Mouse (Mus musculus) embryo, embryonic 11 days (tissue): ENCODE data around the gene Kcnh1.

ENCODE experiments used
- DNase-seq: peaks from one replicate; pipeline ENCODE4 v3.0.0-alpha.2; 2015

The Kcnh1 gene

DNA sequence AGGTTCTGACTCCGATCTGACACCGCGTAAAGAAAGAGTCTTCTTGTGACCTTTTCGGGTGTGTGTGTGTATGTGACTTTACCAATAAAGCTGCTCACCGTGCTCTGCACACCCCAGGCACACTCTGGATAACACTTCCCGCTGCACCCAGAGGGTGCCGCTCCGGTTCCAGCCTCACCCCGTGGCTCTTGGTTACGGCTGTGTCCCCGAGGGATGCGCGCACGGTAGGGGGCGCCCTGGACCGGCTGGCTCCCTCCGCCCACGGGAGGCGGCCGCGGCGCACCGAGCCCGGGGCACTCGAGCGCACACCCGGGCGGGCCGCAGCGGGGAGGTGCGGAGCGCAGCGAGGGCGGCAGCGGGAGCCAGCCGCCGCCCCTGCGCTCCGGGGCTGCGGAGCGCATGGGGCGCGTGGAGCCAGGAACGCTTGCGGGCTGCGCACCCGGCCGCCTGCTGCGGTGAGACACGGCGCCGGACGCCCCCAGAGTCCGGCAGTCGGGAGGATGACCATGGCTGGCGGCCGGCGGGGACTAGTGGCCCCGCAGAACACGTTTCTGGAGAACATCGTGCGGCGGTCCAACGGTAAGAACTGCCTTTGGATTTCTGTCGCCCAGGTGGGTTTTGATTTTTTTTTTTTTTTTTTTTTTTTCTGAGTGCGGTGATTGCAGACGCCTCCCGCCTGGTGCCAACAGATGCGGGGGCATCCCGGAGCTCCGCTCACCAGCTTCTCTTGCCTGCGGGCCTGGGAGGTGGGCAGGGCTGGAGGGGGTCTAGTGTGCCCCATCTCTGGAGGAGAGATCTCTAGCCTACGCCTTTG lies at the start of gene Kcnh1:
Gene Kcnh1 (plus strand): TSS at position 267 of the 814 bp plus-strand sequence.
- peak; percentile 90 for DNase-seq

DNA sequence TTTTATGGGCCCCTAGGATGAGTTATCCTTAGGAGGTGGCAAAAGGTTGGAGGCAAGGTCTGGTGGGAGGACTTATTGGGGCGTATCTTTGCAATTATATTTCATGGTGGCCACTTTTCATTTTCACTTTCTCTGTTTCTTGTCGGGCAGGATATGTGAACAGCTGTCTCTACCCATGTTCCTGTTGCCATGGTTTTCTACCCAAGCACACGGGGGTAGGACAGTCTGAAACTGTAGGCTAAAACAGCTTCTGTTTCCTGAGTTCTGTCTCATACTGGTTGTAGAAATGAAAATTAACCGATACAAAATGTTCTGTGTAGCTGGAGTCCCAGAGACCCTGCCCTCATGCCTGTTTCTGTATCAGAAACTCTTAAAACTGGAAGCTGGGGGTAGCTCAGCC lies 39.4 kb upstream of the Kcnh1 start:
- no peak for DNase-seq

DNA sequence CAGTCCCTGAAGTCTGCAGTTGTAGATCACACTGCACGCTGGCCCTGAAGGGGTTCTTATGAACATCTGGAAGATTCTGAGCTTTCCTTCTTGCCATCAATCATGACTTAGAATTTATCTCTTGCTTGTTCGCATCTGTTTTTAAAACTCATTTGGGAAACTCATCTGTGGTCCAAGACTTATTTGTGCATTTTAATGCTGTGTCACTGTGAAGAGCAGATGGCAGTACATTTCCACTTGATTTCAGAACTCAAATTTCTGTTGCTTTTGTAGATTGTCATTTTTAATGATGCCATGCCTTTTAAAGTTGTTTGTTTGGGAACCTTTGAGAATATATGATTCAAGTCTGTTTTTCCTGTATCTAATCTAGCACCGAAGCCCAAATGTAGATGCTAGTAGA lies 19.1 kb upstream of the Kcnh1 start:
- no peak for DNase-seq

DNA sequence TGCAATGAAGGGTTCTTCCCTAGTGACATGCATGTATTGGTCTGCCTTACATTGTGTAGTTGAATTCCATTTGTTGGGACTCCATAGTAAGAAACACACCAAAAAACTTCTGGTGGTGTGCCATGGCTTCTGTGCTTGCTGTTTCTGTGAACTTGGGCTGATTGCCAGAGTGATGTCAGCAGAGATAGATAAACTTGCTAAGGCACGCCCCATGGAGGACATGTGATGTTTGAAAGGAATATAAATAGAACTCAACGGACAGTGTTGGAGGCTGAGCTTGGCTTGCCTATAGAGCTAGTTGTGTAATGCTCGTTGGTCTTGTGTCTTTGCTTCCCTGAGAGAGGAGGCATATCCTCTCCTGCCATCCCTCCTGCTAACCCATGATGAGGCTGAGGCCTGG lies 10.7 kb upstream of the Kcnh1 start:
- DNase-seq, result no peak

DNA sequence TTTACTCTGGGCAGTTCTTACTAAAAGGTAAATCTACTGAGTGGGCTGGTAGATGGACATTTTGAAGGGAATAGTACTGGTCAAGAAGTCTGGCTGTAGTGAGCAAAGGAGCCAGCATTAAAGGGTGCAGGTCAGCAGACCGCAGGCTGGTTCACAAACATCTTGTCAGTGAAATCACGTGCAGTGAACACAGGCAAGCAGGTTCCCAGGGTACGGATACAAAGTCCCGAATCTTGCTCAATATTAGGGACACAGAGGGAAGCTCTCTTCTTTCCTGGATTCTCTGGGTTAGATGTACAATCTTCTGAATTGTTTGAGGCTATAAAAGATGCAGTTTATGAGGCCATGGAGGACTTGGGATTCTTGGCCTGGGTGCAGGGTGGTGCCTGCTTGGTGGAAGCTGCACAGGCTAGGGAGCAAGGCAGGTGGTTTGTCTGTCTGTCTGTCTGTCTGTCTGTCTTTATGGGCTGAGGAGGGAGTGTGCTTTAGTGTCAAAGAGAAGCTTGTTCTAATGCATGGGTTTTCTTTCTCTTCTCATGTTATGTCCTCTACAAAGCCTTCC lies 8.8 kb upstream of the Kcnh1 start:
- no peak for DNase-seq

DNA sequence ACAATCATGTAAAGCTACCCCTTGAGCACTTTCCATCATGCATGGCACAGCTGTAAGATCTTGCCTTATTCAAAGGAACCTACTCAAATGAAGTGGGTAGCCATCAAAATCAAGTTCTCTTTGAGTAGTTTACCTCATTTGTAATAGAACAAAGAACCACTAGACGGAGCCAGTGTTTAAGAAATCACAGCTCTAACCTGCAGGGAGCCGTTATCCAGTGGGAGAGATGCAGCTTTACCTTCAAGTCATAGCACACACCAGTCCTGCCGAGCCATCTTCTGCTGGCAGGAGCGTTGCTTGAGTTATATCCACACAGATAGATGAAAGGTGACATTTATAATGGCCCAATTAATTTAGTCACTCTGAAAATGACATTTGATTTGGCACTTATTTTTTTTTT lies 1.5 kb upstream of the Kcnh1 start:
- peak; percentile 69 for DNase-seq

DNA sequence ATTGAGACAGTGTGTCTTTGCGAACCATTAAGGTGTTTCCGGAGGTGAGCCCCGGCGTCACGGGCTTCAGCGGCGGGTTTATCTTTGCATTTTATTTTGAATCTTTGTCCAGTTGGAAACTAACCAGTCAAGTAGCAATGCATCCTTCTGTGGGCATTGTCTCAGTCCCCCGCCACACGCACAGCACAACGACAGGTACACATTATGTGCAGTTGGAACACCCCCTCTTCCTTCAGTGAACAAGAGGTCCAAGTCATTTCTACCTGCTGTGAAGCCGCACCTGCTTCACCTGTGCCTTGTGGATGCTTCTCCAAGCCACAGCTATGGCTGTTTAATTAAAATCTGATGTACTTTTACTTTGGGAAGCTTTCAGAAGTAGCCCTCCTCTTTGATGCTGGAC lies 803 bp upstream of the Kcnh1 start:
- DNase-seq, result no peak

DNA sequence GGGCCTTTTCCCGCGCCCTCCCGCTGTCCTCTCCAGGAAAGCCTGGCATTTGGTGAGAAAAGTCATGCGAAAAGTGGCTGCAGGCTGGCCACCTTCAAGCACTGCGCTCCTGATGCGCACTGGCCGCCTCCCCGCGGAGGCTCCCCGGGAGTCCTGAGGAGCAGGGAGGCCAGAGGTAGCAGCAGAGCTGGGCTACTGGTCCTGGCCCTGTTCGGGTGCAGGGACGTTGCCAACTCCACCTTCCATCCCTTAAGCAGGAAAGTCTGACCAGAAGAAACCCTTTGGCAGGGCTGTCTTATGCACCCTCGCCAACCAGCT lies 707 bp downstream of the Kcnh1 start:
- peak; percentile 13 for DNase-seq

DNA sequence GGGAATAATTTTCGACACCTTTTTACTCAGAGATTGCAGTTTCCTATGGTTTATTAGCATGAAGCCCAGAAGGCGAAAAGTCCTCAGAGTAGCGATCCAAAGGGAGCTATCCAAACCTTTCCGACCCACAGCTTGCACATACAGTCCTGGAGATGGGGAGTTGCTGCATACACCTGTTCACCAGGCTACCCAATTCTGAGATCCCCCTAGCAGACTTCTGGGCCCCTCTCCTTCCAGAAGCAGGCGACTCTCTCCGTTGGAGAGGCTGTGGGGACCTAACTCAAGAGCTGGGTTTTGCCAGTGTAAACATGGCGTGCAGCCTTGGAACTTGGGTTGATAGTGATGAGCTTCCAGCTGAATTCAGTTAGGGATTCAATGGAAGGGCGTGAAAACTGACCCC lies 1.3 kb downstream of the Kcnh1 start:
- DNase-seq, result no peak

DNA sequence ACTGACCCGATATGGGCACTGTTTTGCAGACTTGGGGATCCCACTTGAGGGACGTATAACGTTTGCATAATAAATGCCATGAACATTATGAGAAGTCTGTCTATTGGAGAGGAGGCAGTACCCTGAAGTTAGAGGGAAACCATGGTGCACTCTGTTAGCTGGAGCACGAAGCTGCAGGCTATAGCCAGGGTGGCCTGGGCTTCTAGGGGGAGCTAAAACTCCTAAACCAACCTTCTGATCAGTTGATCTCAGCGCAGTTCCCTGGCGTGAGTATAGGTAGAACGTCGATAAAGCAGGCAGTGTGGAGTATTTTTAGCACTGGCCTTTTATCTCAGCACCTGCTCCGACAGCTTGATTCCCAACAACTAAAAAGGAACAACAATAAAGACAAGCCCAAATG lies 2.1 kb downstream of the Kcnh1 start:
- DNase-seq, result no peak

DNA sequence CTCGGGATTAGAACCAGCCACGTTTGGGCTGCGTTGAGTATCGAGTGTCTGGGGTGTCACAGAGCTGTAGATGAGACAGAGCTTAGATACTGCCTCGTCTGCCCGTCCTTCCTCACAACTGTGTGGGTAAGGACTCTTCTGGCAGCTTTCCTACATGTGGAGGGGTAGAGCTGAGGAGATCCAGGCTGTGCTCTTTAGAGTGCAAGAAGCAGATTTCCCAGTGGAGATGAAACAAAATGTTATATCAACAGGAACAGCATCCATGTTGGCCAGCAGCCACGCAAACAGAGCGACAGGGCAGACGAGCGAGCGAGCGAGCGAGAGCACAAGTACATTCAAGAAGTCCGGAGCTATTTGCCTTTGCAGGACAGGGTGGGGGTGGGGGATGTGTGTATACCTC lies 3.1 kb downstream of the Kcnh1 start:
- no peak for DNase-seq

DNA sequence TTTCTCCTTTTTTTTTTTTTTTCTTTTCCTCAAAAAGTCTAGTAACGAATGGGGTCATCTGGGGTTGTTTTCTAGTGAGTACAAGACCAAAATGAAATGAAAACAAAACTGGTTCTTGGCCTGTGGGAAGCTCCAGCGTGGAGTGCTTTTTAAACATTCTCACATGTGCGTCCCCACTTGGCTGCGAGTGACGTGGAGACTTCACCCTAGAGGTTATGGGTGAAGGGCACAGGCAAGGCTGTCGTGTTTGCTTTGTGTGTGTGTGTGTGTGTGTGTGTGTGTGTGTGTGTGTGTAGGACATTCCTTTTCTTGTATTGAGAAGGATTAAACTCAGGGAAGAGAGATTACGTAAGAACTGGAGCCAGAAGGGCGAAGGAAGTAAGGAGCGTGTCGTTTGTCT lies 6.9 kb downstream of the Kcnh1 start:
- DNase-seq, result no peak

DNA sequence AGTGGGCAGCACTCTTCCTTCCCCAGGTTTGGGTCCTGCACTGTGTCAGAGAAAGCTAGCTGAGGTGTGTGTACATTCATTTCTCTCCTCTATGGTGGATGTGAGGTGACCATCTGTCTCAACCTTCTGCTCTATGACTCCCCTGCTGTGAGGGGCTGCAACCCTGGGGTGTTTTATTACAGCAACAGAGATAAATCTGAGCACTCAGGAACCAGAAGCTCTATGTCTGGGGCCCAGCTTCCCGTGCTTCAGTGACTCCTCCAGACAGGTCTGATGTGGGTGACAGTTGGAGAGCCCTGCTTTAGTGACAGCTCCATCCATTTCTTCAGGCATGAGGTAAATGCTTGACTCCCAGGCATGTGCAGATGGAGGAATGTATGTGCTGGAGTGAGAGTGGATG lies 12.4 kb downstream of the Kcnh1 start:
- DNase-seq, result no peak

DNA sequence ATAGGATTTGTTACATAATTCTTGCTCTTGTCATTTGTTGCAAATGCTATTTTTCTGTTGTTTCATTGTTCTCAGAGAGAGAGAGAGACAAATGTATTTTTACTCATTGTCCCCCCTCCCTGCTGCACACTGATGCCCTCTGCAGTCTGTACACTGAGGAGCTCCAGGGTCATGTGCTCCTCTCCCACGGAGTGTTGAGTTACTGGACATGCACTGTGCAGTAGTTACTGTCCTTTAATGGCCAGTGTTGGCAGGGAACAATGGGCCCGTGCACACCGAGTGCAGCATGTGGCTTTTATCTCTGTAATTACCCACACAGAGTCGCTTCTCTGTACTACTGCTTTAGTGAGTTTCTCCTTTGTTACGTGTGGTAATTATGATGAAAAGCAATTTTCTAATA lies 17.4 kb downstream of the Kcnh1 start:
- DNase-seq, result no peak

DNA sequence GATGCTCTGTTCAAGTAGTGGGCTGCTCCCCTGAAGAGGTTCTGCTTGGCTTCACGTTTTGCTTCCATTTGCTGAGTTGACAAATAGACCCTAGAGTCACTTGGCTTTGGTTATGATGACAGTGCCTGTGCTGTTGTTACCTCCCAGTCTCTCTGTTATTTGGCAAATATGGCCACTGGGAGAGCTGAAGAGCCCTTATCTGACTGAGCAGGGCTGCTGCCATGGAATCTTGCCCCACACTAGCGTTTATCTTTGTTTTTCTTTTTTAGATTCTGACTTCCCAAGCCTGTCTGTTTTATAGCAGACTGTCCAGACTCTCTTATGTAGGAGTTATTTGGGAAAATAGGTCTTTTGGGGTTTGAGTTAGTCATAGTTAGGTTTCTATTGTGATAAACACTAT lies 21.9 kb downstream of the Kcnh1 start:
- no peak for DNase-seq

DNA sequence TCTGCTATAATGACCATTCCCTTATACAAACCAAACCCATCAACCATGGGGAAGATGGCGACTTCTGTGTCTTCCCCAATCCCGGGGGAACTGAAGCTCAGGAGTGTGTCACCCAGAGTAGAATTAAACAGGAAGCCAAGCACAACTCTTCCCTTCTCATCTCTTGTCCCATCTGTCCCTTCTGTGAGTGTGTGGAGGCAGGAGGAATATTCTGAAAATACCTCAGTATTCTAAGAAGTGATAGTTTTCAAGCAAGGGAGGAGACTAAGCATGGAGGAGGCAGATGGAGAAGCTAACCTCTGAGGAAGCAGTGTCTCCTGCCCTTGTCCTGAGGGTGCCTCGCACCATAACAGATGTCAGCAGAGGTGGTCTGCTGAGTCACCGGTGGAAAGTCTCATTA lies 24.1 kb downstream of the Kcnh1 start:
- DNase-seq, result no peak

DNA sequence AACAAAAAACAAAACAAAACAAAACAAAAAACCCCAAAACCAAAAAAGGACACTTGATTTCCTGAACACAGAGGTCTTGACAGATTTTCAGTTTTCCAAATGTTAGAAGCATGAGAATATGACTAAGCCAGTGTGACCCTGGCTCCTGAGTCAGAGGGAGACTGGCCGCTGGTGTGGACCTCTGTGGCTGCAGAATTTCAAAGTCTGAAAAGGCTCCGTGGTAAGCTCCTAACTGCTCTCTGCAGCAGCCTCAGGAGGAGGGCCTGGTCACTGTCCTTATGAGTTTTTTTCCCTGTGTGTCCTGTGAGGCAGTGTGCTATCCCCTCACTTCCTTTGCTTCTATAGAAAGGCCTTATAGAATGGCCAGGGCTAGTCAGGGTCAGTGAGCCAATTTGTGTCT lies 29.6 kb downstream of the Kcnh1 start:
- no peak for DNase-seq

DNA sequence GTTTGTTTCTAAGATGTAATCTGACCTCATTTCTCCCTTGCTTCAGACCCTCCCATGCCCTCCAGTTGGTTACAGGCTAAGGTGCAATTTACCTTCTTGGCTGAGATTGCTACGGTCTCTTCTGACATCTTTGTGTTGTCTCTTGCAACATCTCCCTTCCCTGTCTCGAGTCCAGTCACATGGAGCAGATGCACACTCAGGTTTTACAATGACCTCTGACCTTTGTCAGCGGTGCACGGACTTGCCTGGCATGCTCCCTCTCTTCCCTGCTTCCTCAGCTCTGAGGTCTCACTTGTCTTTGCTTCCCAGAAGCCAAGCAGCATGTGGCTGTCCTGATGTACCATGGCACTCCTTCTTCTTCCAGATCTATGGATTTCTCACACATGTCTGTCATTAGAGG lies 33.6 kb downstream of the Kcnh1 start:
- peak; percentile 13 for DNase-seq

DNA sequence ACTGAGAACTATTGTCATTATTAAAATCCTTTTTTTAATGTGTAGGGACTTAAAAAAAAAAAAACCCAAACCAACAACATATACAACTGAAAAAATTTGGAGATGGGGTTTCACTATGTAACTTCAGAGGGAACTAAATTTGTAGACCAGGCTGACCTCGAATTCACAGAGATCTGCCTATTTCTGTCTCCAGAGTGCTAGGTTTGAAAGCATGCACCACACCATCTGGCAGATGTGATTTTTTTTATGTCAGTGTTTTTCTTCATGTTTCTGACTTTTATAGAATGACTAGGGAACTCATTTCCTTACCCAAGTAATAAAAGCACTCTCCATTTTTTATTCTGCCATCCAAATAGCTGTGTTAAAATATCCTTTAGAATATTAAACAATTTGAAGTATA lies 42.1 kb downstream of the Kcnh1 start:
- DNase-seq, result no peak

DNA sequence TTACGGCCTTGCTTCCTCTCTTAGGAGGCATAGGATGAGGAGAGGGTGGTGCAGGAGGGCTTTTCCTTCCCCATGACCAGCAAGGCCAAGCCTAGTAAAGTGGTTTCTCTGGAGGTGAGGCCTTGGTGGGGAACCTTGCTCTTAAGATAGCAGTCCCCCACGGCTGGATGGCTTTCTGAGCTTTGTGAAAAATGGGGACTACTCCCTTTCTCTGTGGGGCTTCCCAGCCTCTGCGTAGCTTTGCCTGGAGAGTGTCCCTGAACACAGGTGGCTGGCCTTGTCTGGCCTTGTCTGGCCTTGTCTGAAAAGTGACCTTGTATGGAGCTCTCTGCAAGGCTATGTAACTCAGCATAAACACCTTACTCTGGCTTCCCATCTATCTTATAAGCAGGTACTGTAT lies 56.3 kb downstream of the Kcnh1 start:
- no peak for DNase-seq

DNA sequence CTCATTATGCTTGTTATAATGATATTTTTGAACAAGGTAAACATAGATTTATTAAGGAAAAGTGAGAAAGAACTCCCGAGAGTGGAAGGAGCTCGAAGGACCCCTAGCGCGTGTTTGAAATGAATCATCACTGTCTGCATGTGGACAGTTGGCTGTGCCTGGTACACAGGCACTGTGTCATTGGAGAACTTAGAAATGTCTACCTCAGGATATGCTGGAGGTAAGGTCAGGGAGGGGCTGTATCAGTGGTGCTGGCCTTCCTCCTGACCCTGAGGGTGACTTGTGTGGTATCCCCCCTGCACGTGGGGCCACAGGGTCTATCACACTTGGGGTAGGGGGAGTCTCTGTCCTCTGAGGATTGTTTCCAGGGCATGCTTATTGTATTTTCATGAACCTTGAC lies 68.6 kb downstream of the Kcnh1 start:
- no peak for DNase-seq

DNA sequence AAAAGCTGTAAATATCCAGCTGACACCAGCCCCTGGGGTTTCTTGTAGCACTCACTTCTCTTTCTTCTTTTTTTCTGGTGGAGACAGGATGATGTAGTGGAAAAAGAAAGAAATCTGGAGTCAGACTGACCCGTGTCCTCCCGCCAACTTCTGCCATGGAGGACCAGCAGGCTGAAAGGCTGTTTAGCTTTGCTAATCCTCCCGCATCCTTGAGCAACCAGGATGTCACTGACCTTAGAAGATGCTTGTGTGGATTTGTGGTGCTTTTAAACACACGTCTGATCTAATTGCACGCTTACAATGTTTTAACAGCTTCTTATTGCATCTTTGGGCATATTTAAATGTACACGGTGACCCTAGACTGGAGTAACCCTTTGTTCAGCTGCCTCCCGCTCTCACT lies 69.0 kb downstream of the Kcnh1 start:
- no peak for DNase-seq

DNA sequence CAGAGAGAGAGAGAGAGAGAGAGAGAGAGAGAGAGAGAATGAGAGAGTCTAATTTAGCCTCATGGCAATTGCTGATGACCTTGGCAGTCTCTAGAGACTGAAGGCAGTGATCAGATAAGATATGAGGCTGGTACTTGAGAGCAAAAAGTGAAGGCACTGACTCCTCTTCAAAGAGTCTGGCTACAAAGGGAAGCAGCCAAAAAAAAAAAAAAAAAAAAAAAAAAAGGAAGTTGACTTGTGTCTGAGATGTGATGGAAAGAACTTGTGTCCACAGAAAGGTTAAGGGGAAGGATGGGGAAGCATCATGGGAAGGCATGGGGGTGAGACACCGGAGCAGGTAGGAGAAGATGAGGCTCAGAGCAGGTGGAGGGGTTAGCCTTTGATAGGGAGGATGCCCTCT lies 75.1 kb downstream of the Kcnh1 start:
- no peak for DNase-seq

DNA sequence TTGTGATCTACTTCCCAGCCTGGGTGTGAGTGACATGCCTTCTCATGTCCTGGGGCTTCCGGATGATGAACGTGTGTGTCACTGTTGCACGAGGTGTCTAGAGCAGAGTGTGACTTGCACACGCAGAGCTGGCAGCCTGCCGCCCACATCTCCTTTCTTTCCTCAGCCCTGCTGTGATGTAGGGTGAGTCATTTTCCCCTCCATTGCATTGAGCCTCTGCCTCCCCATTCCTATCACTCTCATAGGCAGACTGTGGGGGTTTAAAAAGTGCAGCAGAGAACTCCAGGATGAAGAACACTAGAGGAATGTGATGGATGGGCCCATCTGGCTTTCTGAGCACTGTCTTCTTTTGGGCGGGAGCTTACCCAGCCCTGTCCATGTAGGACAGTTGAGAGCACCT lies 76.4 kb downstream of the Kcnh1 start:
- DNase-seq, result no peak

DNA sequence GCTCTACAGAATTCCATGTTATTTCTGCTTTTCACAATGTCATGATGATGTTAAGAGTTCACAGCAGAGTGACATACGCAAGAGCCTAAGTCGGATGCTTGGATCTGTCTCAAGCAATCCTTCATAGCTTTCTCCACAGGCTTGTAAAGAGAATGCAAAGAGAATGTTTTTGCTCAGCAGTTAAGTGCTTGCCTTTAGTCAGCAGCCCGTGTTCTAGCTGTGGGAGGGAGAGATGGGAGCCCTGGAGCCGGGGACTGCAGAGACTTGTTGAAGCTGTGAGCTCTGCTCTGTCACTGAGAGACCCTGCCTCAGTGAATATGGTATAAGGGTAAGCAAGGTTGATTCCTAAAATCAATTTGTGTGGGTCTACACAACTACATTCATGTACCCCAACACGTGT lies 78.3 kb downstream of the Kcnh1 start:
- DNase-seq, result no peak
